Mouse (Mus musculus): Measurements from ENCODE around the gene Kif1bp.
"Not testable (repeated sequence)": the region's sequence is repeated elsewhere in the genome, so short reads cannot be mapped to it uniquely, and the experiment has no call there.

The Kif1bp gene

GRCm38 (mm10) chr10:62508459-62508858, 69.8 kb downstream of the Kif1bp start:
- DNase-seq = no peak

- DNase-seq = no peak
Measured at GRCm38 (mm10) chr10:62507591-62508308, 70.5 kb downstream of the Kif1bp start.

DNA sequence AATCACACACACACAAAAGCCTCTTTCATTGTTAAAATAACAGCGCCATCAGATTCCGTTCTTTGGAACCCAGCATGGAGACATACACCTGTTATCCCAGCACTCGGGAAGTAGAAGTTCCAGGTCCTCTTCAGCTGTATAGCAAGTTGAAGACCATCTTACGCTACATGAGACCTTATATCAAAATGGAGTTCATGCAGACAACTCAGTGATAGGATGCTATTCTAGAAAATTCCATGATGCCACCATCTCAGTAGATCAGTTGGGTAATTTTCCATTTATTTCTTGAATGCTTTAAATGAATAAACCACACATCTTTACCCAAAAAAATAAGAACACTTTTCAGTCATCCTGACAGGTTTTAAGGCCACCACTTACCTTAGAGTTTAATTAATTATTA, 71.2 kb downstream of the Kif1bp start:
- DNase-seq = no peak

DNA sequence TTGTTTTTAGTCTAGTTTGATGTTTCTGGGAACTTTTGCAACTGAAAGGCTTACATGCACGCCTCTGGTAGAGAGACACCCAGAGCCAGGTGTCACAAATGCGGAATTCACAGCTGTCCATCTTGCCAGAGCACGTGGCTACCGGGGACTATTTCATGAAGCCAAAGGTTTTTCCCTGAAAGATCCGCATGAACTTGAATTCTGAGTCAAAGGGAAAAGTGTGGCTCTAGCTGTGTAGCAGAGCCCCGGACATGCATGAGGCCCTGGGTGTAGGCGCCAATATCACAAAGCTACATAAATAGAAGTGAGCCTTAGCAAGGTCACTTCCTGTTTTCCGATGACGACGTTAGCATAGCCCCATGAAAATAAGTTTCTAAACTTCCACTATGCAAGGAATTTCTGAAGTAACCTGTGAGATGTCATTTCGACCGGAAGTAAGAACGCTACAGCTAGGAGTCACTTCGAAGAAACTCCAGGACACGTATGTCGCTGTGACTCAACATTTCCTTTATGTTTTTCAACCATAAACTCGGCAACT, 72.2 kb downstream of the Kif1bp start:
- DNase-seq = no peak

DNA sequence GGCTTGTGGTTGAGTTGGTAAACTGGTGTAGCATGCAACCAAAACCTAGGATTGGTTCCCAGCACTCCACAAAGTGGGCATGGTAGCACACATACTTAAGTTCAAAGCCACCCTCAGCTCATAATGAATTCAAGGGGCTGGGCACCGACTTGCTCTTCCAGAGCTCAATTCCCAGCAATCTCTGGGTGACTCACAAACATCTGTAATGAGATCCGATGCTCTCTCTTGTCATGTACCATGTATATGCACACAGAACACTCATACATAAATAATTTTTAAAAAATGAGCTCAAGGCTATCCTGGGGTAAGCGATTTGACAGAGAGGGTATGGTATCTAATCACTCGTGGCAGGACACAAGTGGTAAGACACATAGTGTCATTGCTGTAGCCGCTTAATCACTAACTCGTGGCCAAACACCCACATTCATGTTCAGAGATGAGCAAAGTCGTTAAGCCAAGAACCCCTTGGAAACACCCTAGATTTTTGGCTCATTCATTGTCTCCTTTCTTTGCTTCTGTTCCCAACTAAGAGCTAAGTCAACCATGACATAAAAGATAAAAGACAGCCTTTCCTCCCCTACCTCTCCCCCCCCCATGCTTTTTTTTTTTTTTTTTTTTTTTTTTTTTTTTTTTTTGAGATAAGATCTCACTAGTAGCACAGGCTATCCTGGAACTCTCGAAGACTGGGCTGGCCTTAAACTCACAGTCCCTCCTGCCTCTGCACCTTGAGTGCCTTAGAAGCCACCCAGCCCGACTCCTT, 72.9 kb downstream of the Kif1bp start:
- no peak for DNase-seq

- no peak for DNase-seq
Measured at GRCm38 (mm10) chr10:62503836-62504628, 74.2 kb downstream of the Kif1bp start.

GRCm38 (mm10) chr10:62503353-62503752, 74.9 kb downstream of the Kif1bp start:
- no peak for DNase-seq

DNA sequence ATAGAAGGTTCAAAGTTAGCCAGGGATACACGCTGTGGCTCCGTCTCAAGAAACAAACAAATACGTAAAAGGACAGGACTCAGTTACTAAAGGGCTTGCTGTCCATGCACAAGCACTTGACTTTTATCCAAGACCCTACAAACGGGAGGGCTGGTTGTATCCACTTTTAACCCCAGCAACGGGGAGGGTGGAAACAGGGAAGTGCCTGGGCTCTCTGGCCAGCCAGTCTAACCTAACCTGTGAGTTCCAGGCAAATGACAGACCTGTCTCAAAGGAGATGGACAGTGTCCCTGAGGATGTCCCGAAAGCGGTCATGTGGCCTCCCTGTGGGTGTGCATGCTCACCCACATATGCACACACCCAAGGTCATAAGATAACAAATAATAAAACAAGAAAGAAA, 76.3 kb downstream of the Kif1bp start:
- DNase-seq = no peak

- no peak for DNase-seq
Measured at GRCm38 (mm10) chr10:62500916-62501615, 77.2 kb downstream of the Kif1bp start.

DNA sequence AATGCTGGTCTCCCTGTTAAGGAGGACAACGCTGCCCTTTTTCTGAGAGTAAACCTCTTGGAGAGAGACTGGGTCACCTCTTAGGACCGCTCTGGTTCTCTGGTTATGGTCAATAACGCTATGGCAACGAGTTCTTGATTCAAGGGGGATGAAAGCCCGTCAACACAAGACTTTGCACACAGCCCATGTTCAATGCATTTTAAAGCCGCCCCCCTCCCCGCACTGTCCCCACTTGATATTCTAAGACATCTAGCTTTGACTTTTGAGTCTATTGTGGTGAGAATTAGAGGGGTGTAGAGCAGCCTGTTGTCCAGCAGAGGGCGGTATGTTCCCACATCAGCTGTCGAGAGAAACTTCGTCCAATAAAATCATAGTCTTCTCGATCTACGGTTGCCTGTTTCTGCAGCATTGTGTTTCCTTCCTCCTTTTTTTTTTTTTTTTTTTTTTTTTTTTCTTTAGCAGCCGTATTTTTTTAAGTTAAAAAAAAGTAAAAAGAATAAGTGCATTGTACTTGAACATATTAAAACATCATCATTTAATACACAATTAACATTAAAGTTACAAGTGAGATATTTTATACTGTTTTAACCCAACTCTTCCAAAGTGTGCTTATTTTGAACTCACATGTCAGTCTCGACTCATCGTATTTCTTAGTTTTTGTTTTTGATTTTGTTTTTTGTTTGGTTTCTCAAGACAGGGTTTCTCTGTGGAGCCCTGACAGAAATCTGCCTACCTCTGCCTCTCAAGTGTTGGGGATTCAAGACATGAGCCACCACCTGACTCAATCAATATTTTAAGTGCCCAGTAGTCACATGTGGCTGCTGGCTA, 78.0 kb downstream of the Kif1bp start:
- peak; percentile 60 for DNase-seq

GRCm38 (mm10) chr10:62491681-62492080, 86.6 kb downstream of the Kif1bp start:
- not testable (repeated sequence) for DNase-seq
